Mouse (Mus musculus) telencephalon, adult 2 months (tissue): Measurements from ENCODE around the gene Ctnna3.
"Not testable (repeated sequence)": the region's sequence is repeated elsewhere in the genome, so short reads cannot be mapped to it uniquely, and the experiment has no call there.

Experiments used
- DNase-seq: peaks from one replicate; pipeline ENCODE4 v3.0.0-alpha.2; 2011; ENCODE audit warnings: low read depth, low spot score

Ctnna3 gene

GRCm38 (mm10) chr10:64146511-64146910, 716.6 kb downstream of the Ctnna3 start:
- DNase-seq, result peak; percentile 4

- DNase-seq, result peak; percentile 58
These were observed 751.8 kb downstream of the Ctnna3 start for GRCm38 (mm10) chr10:64181696-64182095.

- DNase-seq, result peak; percentile 60
These were observed 752.8 kb downstream of the Ctnna3 start for GRCm38 (mm10) chr10:64182731-64183130.

GRCm38 (mm10) chr10:64188046-64188445, 758.1 kb downstream of the Ctnna3 start:
- DNase-seq, result no peak

- no peak for DNase-seq
These were observed 767.7 kb downstream of the Ctnna3 start for GRCm38 (mm10) chr10:64197584-64197983.

- DNase-seq, result peak; percentile 84
These were observed 785.7 kb downstream of the Ctnna3 start for GRCm38 (mm10) chr10:64215632-64216031.

- DNase-seq, result no peak
These were observed 793.1 kb downstream of the Ctnna3 start for GRCm38 (mm10) chr10:64223023-64223422.

- no peak for DNase-seq
These were observed 794.1 kb downstream of the Ctnna3 start for GRCm38 (mm10) chr10:64224007-64224406.

- DNase-seq, result no peak
These were observed 794.5 kb downstream of the Ctnna3 start for GRCm38 (mm10) chr10:64224424-64224823.

GRCm38 (mm10) chr10:64225826-64226225, 795.9 kb downstream of the Ctnna3 start:
- DNase-seq, result not testable (repeated sequence)

- DNase-seq, result peak; percentile 24
These were observed 813.5 kb downstream of the Ctnna3 start for GRCm38 (mm10) chr10:64243421-64243820.

GRCm38 (mm10) chr10:64268156-64268555, 838.3 kb downstream of the Ctnna3 start:
- peak; percentile 45 for DNase-seq

GRCm38 (mm10) chr10:64275143-64275542, 845.2 kb downstream of the Ctnna3 start:
- no peak for DNase-seq

GRCm38 (mm10) chr10:64278836-64279235, 848.9 kb downstream of the Ctnna3 start:
- no peak for DNase-seq

GRCm38 (mm10) chr10:64305802-64306201, 875.9 kb downstream of the Ctnna3 start:
- peak; percentile 58 for DNase-seq

- peak; percentile 65 for DNase-seq
These were observed 881.9 kb downstream of the Ctnna3 start for GRCm38 (mm10) chr10:64311622-64312292.

GRCm38 (mm10) chr10:64320332-64320731, 890.4 kb downstream of the Ctnna3 start:
- DNase-seq, result peak; percentile 50

GRCm38 (mm10) chr10:64342702-64343379, 912.9 kb downstream of the Ctnna3 start:
- peak; percentile 70 for DNase-seq

- DNase-seq, result no peak
These were observed 943.4 kb downstream of the Ctnna3 start for GRCm38 (mm10) chr10:64373288-64373687.

- no peak for DNase-seq
These were observed 947.9 kb downstream of the Ctnna3 start for GRCm38 (mm10) chr10:64377751-64378150.

- DNase-seq, result no peak
These were observed 966.7 kb downstream of the Ctnna3 start for GRCm38 (mm10) chr10:64396579-64396978.

GRCm38 (mm10) chr10:64418396-64418795, 988.5 kb downstream of the Ctnna3 start:
- not testable (repeated sequence) for DNase-seq

- no peak for DNase-seq
These were observed 1008.8 kb downstream of the Ctnna3 start for GRCm38 (mm10) chr10:64438736-64439135.
